Mouse (Mus musculus): Measurements from ENCODE around the gene Des. TPM values are rescaled to one million over a fixed set of nuclear protein-coding genes. Genes with fewer than 3 reads are reported as not detected.

Gene Des
- total RNA-seq (2021): 1,000 to 10,000 TPM; 2,427 to 2,600 TPM
- long read RNA-seq, experiment 1, transcript Des-201 (9 exons, 3,028 nt): major isoform, 4,724 of 5,195 reads
- long read RNA-seq, experiment 1, partial matches to known transcripts: 432 of 5,195 reads
- long read RNA-seq, experiment 1, other reads (novel, unspliced or antisense): 39 of 5,195 reads
- long read RNA-seq, experiment 2, transcript Des-201 (9 exons, 3,028 nt): major isoform, 3,696 of 4,101 reads
- long read RNA-seq, experiment 2, partial matches to known transcripts: 96 of 4,101 reads
- long read RNA-seq, experiment 2, other reads (novel, unspliced or antisense): 309 of 4,101 reads

GRCm38 (mm10) chr1:75360112-75361031 is at the start of gene Des:
Des (plus strand) TSS chr1:75360329.
- DNase-seq (ENCODE audit: low spot score): peak; percentile 95

DNA sequence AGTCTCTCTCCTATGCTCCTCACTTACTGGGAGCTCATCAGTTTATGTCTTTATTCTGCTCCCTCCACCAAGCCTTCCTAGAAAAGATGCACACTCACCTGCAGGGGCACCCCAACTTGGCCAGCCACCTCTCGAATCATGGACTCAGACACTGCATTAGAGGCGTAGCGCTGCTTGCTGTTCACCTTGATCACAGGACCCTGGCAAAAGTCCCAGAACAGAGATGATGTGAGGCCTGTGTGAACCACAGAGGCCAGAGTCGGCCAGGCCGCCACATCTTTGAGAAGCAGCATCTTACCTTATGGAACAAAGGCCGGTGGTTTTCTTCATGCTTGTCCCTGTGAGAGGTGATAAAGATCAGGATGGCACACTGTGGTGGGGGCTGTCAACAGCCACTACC is 48.4 kb upstream of the Des start:
- DNase-seq (ENCODE audit: low spot score): no peak

DNA sequence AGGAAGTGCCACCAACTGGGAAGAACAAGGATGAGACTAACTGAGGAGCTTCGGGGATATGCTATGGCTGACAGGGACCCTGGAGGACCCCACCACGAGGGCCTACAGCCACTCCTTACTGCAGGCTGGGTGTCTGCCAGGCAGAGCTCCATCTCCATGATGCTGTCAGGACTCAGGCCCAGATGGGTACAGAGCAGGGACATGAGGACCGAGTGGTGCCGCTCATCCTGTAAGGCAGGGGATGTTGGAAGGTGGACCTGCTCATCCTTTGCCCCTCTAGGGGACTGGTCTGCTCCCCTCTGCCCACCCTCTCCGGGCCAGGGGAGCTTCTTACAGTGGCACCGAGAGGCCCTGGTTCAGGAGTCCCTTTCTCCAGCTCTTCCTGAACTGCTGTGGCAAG is 45.1 kb upstream of the Des start:
- no peak for DNase-seq (ENCODE audit: low spot score)

DNA sequence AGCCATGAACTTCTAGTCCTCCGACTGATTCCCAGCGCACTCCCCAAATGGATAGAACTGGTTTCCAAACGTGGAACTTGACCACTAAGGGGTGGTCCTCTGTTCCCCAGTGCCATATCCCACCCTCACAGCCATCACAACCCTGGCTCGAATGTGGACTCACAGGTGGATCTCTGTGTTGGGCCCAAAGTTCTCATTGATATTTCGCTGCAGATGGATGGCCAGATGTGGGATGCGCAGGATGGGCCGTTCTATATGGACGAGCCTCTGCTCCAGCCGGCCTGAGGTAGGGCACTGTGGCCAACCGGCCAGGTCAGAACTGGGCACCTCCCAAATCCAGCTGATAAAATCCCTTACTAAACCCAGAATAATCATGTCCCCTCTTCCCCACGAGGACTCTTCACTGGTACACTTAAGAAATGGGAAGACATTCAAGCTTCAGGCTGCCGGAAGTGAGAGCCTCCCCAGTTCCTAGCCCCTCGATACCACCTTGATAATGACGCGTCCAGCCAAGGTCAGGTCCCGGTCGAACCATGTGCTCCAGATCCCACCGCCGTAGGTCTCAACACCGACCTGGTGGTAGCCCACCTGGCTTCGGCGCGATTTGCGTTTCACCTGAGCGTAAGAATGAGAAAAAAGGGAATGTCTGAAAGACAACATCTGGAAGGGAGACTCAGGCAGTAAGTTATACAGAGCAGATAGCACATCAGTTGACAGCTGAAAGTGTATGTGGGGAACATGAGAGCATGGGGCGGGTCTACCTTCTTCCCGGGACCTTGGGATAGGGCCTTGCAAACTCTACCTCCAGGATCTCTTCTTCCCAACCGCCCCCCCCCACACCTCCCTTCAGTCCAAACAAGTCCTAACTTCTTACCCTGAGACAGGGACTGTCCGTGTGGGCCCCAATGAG is 44.4 kb upstream of the Des start:
- no peak for DNase-seq (ENCODE audit: low spot score)

DNA sequence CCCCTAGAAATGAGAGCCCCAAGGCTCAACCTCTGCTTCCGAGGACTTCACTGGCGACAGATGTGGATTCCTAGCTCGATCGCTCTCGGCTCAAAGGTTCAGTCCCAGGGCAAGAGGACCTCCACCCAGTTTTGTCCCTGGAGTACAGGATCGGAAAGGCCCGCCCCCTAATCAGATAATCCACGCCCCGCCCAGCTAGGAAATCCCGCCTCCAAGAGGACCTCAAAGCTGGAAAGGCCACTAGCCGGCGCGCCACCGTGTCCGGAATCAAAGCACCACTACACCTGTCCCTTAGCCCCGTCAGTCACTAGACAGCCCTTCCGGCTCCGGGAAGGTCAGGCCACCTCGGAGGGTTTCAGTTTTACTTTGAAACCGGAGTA is 43.3 kb upstream of the Des start:
- peak; percentile 92 for DNase-seq (ENCODE audit: low spot score)

DNA sequence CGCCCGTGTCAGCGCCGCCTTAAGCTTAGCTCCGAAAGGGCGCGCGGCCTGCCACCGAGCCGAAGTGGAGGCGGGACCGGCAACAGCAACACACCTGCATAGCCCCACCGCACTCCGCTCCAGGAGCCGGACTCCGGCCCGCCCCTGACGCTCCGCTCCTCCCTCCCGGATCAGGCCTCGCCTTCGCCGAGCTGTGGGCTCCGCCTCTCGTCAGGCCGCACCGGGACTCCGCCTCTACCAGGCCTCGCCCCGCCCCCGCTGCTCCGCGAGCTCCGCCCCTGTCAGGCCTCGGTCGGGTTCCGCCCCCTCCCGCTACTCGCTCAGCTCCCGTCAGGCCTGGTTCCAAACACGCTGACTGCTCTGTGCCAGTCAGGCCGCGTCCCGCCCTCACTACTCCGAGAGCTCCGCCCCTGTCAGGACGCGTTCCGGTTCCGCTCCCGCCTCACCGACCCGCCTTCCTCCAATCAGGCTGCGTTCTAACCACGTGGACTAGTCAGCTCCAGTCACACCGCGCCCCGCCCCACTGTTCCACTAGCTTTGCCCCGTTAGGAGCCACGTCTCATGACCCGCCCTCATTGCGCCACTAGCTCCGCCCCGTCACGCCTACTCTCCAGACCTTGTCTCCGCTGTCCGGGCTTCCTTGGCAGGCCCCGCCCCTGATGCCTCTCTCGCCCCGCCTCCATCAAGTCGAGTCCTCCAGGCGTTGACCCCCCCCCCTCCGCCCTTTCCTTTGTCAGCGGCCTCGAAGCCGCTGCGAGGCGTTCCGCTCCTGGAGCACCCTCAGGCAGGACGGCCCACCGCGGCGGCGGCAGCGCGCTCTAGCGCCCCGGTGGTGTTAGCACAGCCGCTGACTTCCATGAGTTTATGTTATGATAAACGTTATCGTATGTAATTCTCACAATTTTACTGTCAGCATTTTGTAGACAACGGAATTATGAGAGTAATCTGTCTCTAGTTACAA is 42.6 kb upstream of the Des start, which contains the start of gene Dnpep:
Dnpep (minus strand) TSS at position 750 of the 961 bp plus-strand sequence.
- peak; percentile 100 for DNase-seq (ENCODE audit: low spot score)

- no peak for DNase-seq (ENCODE audit: low spot score)
Measured at GRCm38 (mm10) chr1:75318301-75318700, 41.8 kb upstream of the Des start.

DNA sequence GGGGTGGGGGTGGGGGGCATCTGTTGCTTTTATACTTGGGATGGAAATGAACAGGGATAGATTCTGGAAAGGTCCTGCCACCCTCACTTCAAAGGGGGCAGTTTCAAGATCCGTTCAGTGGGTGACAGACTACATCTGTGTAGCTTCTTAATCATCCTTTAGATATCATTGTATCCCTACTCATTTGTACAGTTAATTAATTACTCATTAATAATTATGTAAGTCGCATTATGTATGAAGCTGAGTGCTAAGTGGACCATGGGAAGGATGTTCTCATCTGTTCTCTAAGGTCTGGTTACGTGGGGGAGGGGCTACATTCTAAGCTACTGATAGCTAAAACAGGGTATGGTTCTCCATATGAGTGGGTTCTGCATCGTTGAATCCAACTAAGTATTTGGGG is 41.4 kb upstream of the Des start:
- no peak for DNase-seq (ENCODE audit: low spot score)

DNA sequence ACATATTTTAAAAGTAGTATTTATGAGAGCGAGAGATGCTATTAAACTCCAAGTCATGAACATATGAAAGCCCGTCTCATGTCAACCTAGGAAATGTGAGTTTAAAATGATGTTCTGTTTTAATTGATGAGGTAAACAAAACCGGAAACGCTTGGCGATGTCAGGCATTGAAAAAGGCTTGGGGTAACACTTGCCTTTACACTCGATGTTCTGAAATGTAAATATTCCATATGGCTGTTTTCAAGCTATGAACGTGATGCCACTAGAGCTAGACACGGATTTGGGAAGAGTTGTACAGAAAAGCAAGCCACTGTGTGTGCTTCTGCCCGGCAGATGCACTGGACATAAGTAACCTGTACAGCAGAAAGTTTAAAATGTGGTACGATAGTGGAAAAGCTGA is 41.0 kb upstream of the Des start:
- DNase-seq (ENCODE audit: low spot score): no peak

- no peak for DNase-seq (ENCODE audit: low spot score)
Measured at GRCm38 (mm10) chr1:75327461-75327860, 32.7 kb upstream of the Des start.

DNA sequence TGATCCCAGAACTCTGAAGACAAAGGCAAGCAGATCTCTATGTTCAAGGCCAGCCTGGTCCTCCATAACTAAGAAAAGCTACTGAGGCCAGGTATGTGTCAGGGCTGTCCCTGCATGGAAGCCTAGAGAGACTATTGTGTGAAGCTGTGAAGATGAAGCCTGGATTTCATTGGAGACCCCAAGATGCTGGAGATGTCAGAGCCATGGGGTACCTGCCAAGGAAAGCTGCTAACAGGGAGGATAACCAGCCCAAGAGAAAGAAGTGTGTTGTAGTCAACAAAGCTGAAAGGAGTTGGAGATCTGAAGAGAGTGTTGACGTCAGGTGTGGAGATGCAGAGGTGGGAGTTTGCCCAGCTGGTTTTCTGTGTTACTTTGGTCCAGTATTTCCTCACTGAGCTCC is 28.9 kb upstream of the Des start:
- DNase-seq (ENCODE audit: low spot score): no peak

DNA sequence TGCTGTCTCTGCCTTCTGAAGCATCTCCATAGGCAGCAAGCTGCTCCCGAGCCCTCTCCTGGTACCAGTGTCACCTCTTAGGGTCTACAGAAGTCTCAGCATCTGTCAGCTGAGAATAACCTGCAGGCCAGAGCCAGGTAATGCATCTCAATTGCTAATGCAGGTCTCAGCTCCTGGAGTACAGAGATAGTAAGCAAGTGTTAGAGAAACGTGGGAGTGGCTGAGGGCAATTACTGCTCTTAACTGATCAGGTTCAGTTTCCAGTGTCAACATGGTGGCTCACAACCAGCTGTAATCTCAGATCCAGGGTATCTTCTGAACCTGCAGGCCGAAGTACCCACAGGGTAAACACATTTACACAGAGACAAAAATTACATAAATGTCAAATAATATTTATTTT is 23.7 kb upstream of the Des start:
- DNase-seq (ENCODE audit: low spot score): no peak

GRCm38 (mm10) chr1:75337097-75337496 is 23.0 kb upstream of the Des start:
- DNase-seq (ENCODE audit: low spot score): no peak

GRCm38 (mm10) chr1:75338091-75338694 is 21.9 kb upstream of the Des start:
- DNase-seq (ENCODE audit: low spot score): no peak

DNA sequence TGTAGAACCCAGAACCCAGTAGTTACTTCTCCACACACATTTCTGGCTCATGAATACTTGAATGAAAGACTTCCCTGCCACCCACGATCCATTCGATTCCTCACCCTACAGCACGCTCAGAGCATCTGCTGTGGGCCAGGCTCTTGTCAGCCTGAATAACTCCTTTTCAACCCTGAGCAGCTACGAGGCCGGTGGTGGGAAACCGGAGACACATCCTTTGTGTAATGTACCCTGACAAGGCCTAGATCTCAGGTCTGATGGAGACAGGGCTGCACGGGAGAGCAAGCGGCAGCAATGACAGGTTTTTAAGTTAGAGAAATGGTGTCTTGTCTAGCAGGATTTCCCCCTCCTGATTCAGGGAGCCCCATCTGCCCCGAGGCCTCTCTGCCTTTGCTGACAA is 20.8 kb upstream of the Des start:
- no peak for DNase-seq (ENCODE audit: low spot score)

DNA sequence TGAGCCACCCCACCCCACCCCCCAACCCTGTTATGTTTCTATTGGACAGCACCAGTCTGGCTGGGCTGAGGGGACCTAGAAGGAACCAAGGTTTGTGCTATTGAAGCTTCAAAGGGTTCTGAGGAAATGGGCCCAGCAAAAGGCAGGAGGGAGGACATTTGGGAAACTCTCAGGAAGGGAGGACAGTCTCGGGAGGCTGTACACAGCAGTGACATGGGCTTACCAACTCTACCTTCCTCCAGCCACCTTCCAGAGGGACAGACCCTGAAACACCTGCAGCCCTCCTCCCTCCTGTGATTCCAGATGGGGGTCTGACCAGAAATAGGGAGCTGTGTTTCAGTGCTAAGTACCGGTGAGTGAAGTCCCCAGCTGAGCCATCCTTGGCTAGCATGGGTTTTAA is 19.6 kb upstream of the Des start:
- no peak for DNase-seq (ENCODE audit: low spot score)

GRCm38 (mm10) chr1:75342874-75343416 is 17.2 kb upstream of the Des start:
- peak; percentile 86 for DNase-seq (ENCODE audit: low spot score)

GRCm38 (mm10) chr1:75344291-75345035 is 15.7 kb upstream of the Des start:
- peak; percentile 84 for DNase-seq (ENCODE audit: low spot score)

Data from gastrocnemius, adult 18-20 months (tissue).